Mouse (Mus musculus) embryo, embryonic 11 days (tissue): ENCODE measurements around the gene Slc22a17.

Experiments used
- DNase-seq: peaks from one replicate; pipeline ENCODE4 v3.0.0-alpha.2; 2015

The Slc22a17 gene

DNA sequence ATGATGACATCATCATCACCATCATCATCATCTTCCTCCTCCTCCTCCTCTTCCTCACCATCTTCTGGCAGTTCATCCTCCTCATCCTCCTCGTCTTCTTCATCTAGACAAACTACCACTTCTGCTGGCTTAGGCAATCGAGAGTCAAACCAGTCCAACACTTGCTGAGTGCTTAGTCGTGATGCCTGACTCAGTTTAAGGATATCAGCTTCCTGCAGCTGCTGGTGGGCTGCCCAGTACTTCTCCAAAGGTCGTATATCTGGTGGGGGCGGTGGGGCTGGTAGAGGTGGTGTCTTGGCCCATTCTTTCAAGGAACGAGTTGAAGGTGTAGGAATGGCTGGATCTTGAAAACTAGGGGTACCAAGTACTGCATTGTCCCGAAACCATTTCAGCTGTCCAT, 56.2 kb downstream of the Slc22a17 start:
- DNase-seq = no peak
